Comparison of ENCODE assay signal across 8 mouse cellular contexts in genomic region chr8:45627246-45628241, GRCm38 (mm10).
DNase-seq lines count a peak whose midpoint lies in the region; ATAC-seq and TF ChIP-seq lines count a peak whose summit lies in the region.

No protein-coding gene starts in this region.

- no peaks in the 10 kb centered on the region for H3K27me3 ChIP-seq in embryonic facial prominence, embryonic 15.5 days
- no peaks in the 10 kb centered on the region for H3K27me3 ChIP-seq in liver, embryonic 16.5 days (ENCODE audit: control insufficient read depth, insufficient read depth, low read depth, low read length)

- peak overlapping the region; percentile 57 for H3K4me3 ChIP-seq in embryonic facial prominence, embryonic 15.5 days (replicated peaks)
- H3K4me3 ChIP-seq in liver, embryonic 16.5 days (ENCODE audit: low read depth, low read length), result peak overlapping the region; percentile 45
- peak overlapping the region; percentile 74 for H3K4me3 ChIP-seq in olfactory bulb, adult 2 months (ENCODE audit: insufficient read depth, low read depth, low read length)

- peaks cover 4% of the 10 kb centered on the region; the same call in 1 of the 2 replicates for H3K4me1 ChIP-seq in embryonic facial prominence, embryonic 15.5 days
- no peaks in the 10 kb centered on the region; the same call in 1 of the 2 replicates for H3K4me1 ChIP-seq in liver, embryonic 16.5 days (ENCODE audit: control insufficient read depth, low read depth, low read length)
- H3K4me1 ChIP-seq in olfactory bulb, adult 2 months (ENCODE audit: control insufficient read depth, insufficient read depth, low read length), result no peaks in the 10 kb centered on the region

- H3K27ac ChIP-seq in embryonic facial prominence, embryonic 15.5 days (replicated peaks), result peak overlapping the region; percentile 73
- H3K27ac ChIP-seq in liver, embryonic 16.5 days (ENCODE audit: low read length), result peak overlapping the region; percentile 56
- peak overlapping the region; percentile 84 for H3K27ac ChIP-seq in olfactory bulb, adult 2 months (ENCODE audit: insufficient read depth, low read depth, low read length)

- TF ChIP-seq POLR2A in olfactory bulb, adult 2 months (IDR thresholded peaks at IDR 0.05; ENCODE audit: insufficient read depth, low read depth, low read length), result peak; percentile 58

- ATAC-seq in embryonic facial prominence, embryonic 15.5 days (ENCODE audit: insufficient number of reproducible peaks, low FRiP score, low TSS enrichment, low read depth), result peak; percentile 87
- peak; percentile 65 for ATAC-seq in liver, embryonic 16.5 days (ENCODE audit: low read depth)
- no peak for ATAC-seq in CD4-positive, CD25-positive, alpha-beta regulatory T cell, adult 4 months

- H3K4me2 ChIP-seq in embryonic facial prominence, embryonic 15.5 days (replicated peaks), result peak overlapping the region; percentile 92
- H3K4me2 ChIP-seq in liver, embryonic 16.5 days (ENCODE audit: low read depth, low read length), result peak overlapping the region; percentile 27

- no peaks in the 10 kb centered on the region for H3K9me3 ChIP-seq in embryonic facial prominence, embryonic 15.5 days (replicated peaks)
- H3K9me3 ChIP-seq in liver, embryonic 16.5 days (replicated peaks; ENCODE audit: control insufficient read depth, low read length), result no peaks in the 10 kb centered on the region

- intact Hi-C loops in heart, postnatal 14 days (cut with DNase I), result no loop called here

- 1% methylated on average over 28 of the region's 28 CpGs for WGBS in embryonic facial prominence, embryonic 15.5 days
- 3% methylated on average over 28 of the region's 28 CpGs for WGBS in liver, embryonic 16.5 days (ENCODE audit: insufficient replicate concordance)
- WGBS in olfactory bulb, adult 2 months, result 1% methylated on average over 28 of the region's 28 CpGs

- DNase-seq in A20 (ENCODE audit: low read depth, low spot score), result peak; percentile 91
- peak; percentile 64 to 72 for DNase-seq in adrenal gland, postnatal 36 days
- DNase-seq in heart, postnatal 14 days, result peak; percentile 19 to 53
- peak; percentile 75 to 90 for DNase-seq in layer of hippocampus, adult 18-20 months (ENCODE audit: low spot score in 2 of 2)

- H3K9ac ChIP-seq in embryonic facial prominence, embryonic 15.5 days, result peak overlapping the region; percentile 26
- peak overlapping the region; percentile 6; the same call in 1 of the 2 replicates for H3K9ac ChIP-seq in liver, embryonic 16.5 days (ENCODE audit: low read depth, low read length)

- no peak for TF ChIP-seq CTCF in olfactory bulb, adult 2 months (IDR thresholded peaks at IDR 0.05; ENCODE audit: insufficient read depth, low read depth, low read length)

- no peaks in the 10 kb centered on the region for H3K36me3 ChIP-seq in embryonic facial prominence, embryonic 15.5 days
- H3K36me3 ChIP-seq in liver, embryonic 16.5 days (ENCODE audit: control insufficient read depth, insufficient read depth), result no peaks in the 10 kb centered on the region

Comparison
In these comparisons a context has a peak if more than half of its experiments do, and no peak if none do; other contexts are left out.
1. DNase-seq: peak in every context shown above with its lines; median percentile 91 in A20; 82 in layer of hippocampus, adult 18-20 months; 68 in adrenal gland, postnatal 36 days; 36 in heart, postnatal 14 days.